Comparison of ENCODE assay signal across 15 mouse cellular contexts in the genomic region with DNA sequence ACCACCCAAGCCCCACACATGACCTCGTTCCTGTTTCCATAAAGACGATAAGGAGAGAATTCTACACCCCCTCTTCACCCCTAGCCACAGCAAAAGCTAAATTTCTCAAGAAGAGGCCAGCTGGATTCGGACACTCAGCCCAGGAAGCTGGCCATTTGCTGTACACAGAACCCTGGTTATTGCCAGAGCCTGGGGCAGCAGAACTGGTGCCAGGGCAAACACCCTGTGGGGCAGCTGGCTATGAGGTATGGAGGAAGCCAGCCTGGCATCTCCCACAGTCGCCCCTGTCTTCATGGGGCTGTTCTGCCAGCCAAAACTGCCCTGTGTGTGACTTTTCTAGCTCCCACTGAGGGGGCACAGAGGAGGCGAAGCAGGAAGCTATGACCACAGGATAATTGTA.
DNase-seq lines count a peak whose midpoint lies in the region; ATAC-seq and TF ChIP-seq lines count a peak whose summit lies in the region.
"Had no signal": no experiment of that assay in that cellular context is flagged by ENCODE, and none has a peak within 500 bp of the region (broad histone marks: within the 10 kb centered on the region; RNA-seq: fewer than 3 reads in every experiment).

No protein-coding gene starts in this region.

- peaks cover 84% of the 10 kb centered on the region for H3K36me3 ChIP-seq in forebrain, embryonic 10.5 days (replicated peaks)
- H3K36me3 ChIP-seq in forebrain, embryonic 16.5 days (ENCODE audit: control insufficient read depth, insufficient read depth), result no peaks in the 10 kb centered on the region
- H3K36me3 ChIP-seq in lung, embryonic 14.5 days (ENCODE audit: insufficient read depth), result peaks cover 6% of the 10 kb centered on the region
- no peaks in the 10 kb centered on the region; the same call in 1 of the 2 replicates for H3K36me3 ChIP-seq in lung, postnatal 0 days (ENCODE audit: insufficient read depth, low read length)
- H3K36me3 ChIP-seq in limb, embryonic 10.5 days, result no peaks in the 10 kb centered on the region
- H3K36me3 ChIP-seq in heart, adult 2 months (ENCODE audit: control insufficient read depth, insufficient read depth, low read length), result no peaks in the 10 kb centered on the region
- H3K36me3 ChIP-seq: limb, embryonic 13.5 days had no signal

- H3K27ac ChIP-seq in forebrain, embryonic 10.5 days, result peak overlapping the region; percentile 41; the same call in 1 of the 2 replicates
- no peak overlapping the region for H3K27ac ChIP-seq in forebrain, embryonic 16.5 days (ENCODE audit: low read length)
- H3K27ac ChIP-seq in lung, embryonic 14.5 days (ENCODE audit: low read depth), result no peak overlapping the region
- no peak overlapping the region for H3K27ac ChIP-seq in lung, postnatal 0 days (ENCODE audit: low read length)
- peak overlapping the region; percentile 44 for H3K27ac ChIP-seq in limb, embryonic 10.5 days
- no peak overlapping the region for H3K27ac ChIP-seq in heart, adult 2 months
- H3K27ac ChIP-seq: limb, embryonic 13.5 days; stomach, postnatal 0 days had no signal

- H3K4me3 ChIP-seq in forebrain, embryonic 10.5 days, result no peak overlapping the region
- H3K4me3 ChIP-seq in forebrain, embryonic 16.5 days (replicated peaks; ENCODE audit: low read length), result no peak overlapping the region
- H3K4me3 ChIP-seq in lung, embryonic 14.5 days (ENCODE audit: low read depth, low read length), result no peak overlapping the region
- no peak overlapping the region for H3K4me3 ChIP-seq in lung, postnatal 0 days (ENCODE audit: low read depth, low read length)
- H3K4me3 ChIP-seq in limb, embryonic 10.5 days, result no peak overlapping the region
- no peak overlapping the region for H3K4me3 ChIP-seq in heart, adult 2 months
- H3K4me3 ChIP-seq: erythroblast, embryonic 14.5 days; limb, embryonic 13.5 days had no signal

- WGBS in forebrain, embryonic 10.5 days, result 87% methylated on average over 5 of the region's 5 CpGs
- WGBS in forebrain, embryonic 16.5 days, result 83% methylated on average over 5 of the region's 5 CpGs
- WGBS in lung, embryonic 14.5 days, result 59% methylated on average over 5 of the region's 5 CpGs
- WGBS in lung, postnatal 0 days, result 56% methylated on average over 5 of the region's 5 CpGs
- WGBS in limb, embryonic 10.5 days, result 73% methylated on average over 5 of the region's 5 CpGs
- WGBS in heart, adult 2 months, result 48% methylated on average over 5 of the region's 5 CpGs

- H3K4me2 ChIP-seq in forebrain, embryonic 16.5 days (ENCODE audit: low read length), result no peak overlapping the region
- H3K4me2 ChIP-seq in lung, embryonic 14.5 days, result no peak overlapping the region
- H3K4me2 ChIP-seq in lung, postnatal 0 days (replicated peaks; ENCODE audit: low read depth, low read length), result no peak overlapping the region
- H3K4me2 ChIP-seq: limb, embryonic 13.5 days had no signal

- no peak overlapping the region for H3K9ac ChIP-seq in forebrain, embryonic 16.5 days (replicated peaks; ENCODE audit: low read depth, low read length)
- H3K9ac ChIP-seq in lung, embryonic 14.5 days, result no peak overlapping the region
- no peak overlapping the region for H3K9ac ChIP-seq in lung, postnatal 0 days (replicated peaks; ENCODE audit: low read depth)
- H3K9ac ChIP-seq in heart, adult 2 months (ENCODE audit: low read depth, low read length), result no peak overlapping the region
- H3K9ac ChIP-seq: limb, embryonic 13.5 days had no signal

- peaks cover 12% of the 10 kb centered on the region; the same call in 1 of the 2 replicates for H3K9me3 ChIP-seq in forebrain, embryonic 10.5 days
- H3K9me3 ChIP-seq in forebrain, embryonic 16.5 days (ENCODE audit: control insufficient read depth, low read length), result no peaks in the 10 kb centered on the region
- H3K9me3 ChIP-seq in lung, embryonic 14.5 days (ENCODE audit: low read depth, low read length), result no peaks in the 10 kb centered on the region
- H3K9me3 ChIP-seq in lung, postnatal 0 days (ENCODE audit: low read length), result no peaks in the 10 kb centered on the region
- no peaks in the 10 kb centered on the region for H3K9me3 ChIP-seq in limb, embryonic 10.5 days (replicated peaks)
- H3K9me3 ChIP-seq: limb, embryonic 13.5 days had no signal

- no peak for ATAC-seq in forebrain, embryonic 16.5 days
- ATAC-seq in lung, embryonic 14.5 days (ENCODE audit: insufficient read depth), result peak; percentile 17; the same call in 1 of the 2 replicates
- no peak for ATAC-seq in lung, postnatal 0 days
- ATAC-seq: intestine, postnatal 0 days had no signal

- no peak for TF ChIP-seq EP300 in lung, postnatal 0 days (IDR thresholded peaks at IDR 0.05)
- no peak for TF ChIP-seq EP300 in heart, adult 2 months (IDR thresholded peaks at IDR 0.05; ENCODE audit: insufficient read depth, low read depth, low read length)

- intact Hi-C loops in heart, adult 2 months (cut with DNase I), result no loop called here

- H3K4me1 ChIP-seq in forebrain, embryonic 10.5 days, result peaks cover 12% of the 10 kb centered on the region; the same call in 1 of the 2 replicates
- no peaks in the 10 kb centered on the region for H3K4me1 ChIP-seq in forebrain, embryonic 16.5 days (replicated peaks; ENCODE audit: control insufficient read depth, insufficient read depth, low read length)
- H3K4me1 ChIP-seq in lung, embryonic 14.5 days (ENCODE audit: insufficient read depth), result no peaks in the 10 kb centered on the region
- H3K4me1 ChIP-seq in lung, postnatal 0 days (ENCODE audit: insufficient read depth, low read depth, low read length), result no peaks in the 10 kb centered on the region
- H3K4me1 ChIP-seq in limb, embryonic 10.5 days, result peaks cover 14% of the 10 kb centered on the region
- H3K4me1 ChIP-seq in heart, adult 2 months (ENCODE audit: control insufficient read depth, insufficient read depth, low read length), result no peaks in the 10 kb centered on the region

- no peak for DNase-seq in forebrain, embryonic 10.5 days (ENCODE audit: extremely low spot score, low spot score)
- no peak for DNase-seq in lung, embryonic 14.5 days
- no peak for DNase-seq in lung, postnatal 0 days (ENCODE audit: low spot score)
- DNase-seq in cerebellum, adult 9-10 months, result peak; percentile 24
- DNase-seq in limb, embryonic 10.5 days (ENCODE audit: low spot score), result no peak
- DNase-seq in heart, adult 2 months, result no peak
- DNase-seq in right cerebral cortex, postnatal 36 days (ENCODE audit: low spot score in 2 of 2), result no peak
- DNase-seq: embryo, embryonic 11 days; kidney, postnatal 36 days; right cerebral cortex, adult 18-20 months had no signal

- no peaks in the 10 kb centered on the region for H3K79me2 ChIP-seq in heart, adult 2 months (replicated peaks; ENCODE audit: control insufficient read depth, insufficient read depth, low read length)

- TF ChIP-seq CTCF in lung, embryonic 14.5 days (IDR thresholded peaks at IDR 0.05; ENCODE audit: low read depth), result no peak
- no peak for TF ChIP-seq CTCF in lung, postnatal 0 days (IDR thresholded peaks at IDR 0.05)
- no peak for TF ChIP-seq CTCF in heart, adult 2 months (IDR thresholded peaks at IDR 0.05)

- no peak for TF ChIP-seq POLR2A in heart, adult 2 months (IDR thresholded peaks at IDR 0.05; ENCODE audit: insufficient read depth, low read depth, low read length)

- peaks cover 100% of the 10 kb centered on the region for H3K27me3 ChIP-seq in forebrain, embryonic 10.5 days (ENCODE audit: poor library complexity, severe bottlenecking)
- no peaks in the 10 kb centered on the region for H3K27me3 ChIP-seq in forebrain, embryonic 16.5 days (replicated peaks; ENCODE audit: control insufficient read depth, insufficient read depth, low read length)
- H3K27me3 ChIP-seq in lung, embryonic 14.5 days (ENCODE audit: insufficient read depth, low read length), result no peaks in the 10 kb centered on the region; the same call in 1 of the 2 replicates
- H3K27me3 ChIP-seq in lung, postnatal 0 days (replicated peaks; ENCODE audit: insufficient read depth, low read length), result no peaks in the 10 kb centered on the region
- H3K27me3 ChIP-seq in limb, embryonic 10.5 days (ENCODE audit: low read depth, poor library complexity, severe bottlenecking), result no peaks in the 10 kb centered on the region
- H3K27me3 ChIP-seq in heart, adult 2 months (ENCODE audit: control insufficient read depth, insufficient read depth, low read length), result no peaks in the 10 kb centered on the region
- H3K27me3 ChIP-seq: limb, embryonic 13.5 days had no signal

Comparison
In these comparisons a context has a peak if more than half of its experiments do, and no peak if none do; other contexts are left out.
1. H3K27ac ChIP-seq: peak in forebrain, embryonic 10.5 days (single experiment) and limb, embryonic 10.5 days (single experiment); none in forebrain, embryonic 16.5 days (single experiment), lung, embryonic 14.5 days (single experiment), lung, postnatal 0 days (single experiment) and heart, adult 2 months (single experiment).